Mouse (Mus musculus) liver, adult 2 months (tissue): ENCODE results near the gene Serp1.

ENCODE experiments used
- CTCF ChIP-seq: fragments of 200-500 bp; IDR thresholded peaks from 2 replicates; pipeline ENCODE4 v1.5.1; 2011; ENCODE audit warnings: low read depth, low read length, control low read depth
- POLR2A ChIP-seq: fragments of 200-500 bp; IDR thresholded peaks from 2 replicates; pipeline ENCODE4 v1.6.1; 2011; ENCODE audit warnings: low read length, control low read depth; ENCODE audit not compliant: insufficient read depth; ENCODE audit errors: extremely low read depth

- TF ChIP-seq POLR2A (no peak), CTCF (no peak)
Observed at GRCm38 (mm10) chr3:58519536-58519935, 6.2 kb downstream of the Serp1 start.
